ENCODE assay signal across 12 mouse cellular contexts in the genomic region with DNA sequence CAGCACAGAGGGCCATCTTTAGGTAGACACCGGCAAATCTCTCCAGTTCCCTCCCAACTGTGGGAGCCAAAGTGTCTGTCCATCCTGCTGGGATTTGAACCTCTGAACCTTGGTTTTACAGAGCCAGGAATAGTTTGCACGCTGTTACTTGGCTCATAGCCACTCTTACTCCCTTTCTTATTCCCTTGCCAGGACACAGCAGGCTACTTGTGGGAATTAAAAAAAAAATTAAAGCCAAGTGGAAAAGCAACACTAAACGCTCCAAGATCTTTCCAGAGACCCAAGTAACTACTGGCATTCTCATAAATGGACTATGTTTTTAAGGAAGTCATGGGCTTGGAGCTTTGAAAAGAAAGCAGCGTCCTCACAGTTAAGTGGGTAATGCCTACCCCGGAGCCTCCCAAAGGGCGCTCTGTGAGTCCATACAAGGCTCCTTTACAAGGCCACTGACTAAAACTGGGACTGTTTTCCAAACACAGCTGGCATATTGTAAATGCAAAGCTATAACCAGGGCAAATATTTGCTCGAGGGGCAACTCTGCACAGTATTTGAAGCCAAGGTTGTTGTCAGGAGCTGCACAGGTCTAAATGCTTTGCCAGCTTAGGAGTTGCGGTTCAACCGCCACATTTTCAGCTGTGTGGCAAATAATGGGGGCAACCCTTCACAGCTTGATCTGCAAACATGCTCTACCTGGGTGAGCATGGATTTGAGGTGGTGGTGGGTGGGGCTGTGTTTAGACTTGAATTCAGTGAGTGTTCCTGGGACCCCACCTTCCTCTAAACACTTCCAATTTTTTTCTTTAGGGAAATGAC. TPM values are rescaled to one million over a fixed set of nuclear protein-coding genes. Genes with fewer than 3 reads are reported as not detected.
DNase-seq lines count a peak whose midpoint lies in the region; ATAC-seq and TF ChIP-seq lines count a peak whose summit lies in the region.
"Had no signal": no experiment of that assay in that cellular context is flagged by ENCODE, and none has a peak within 500 bp of the region (broad histone marks: within the 10 kb centered on the region; RNA-seq: fewer than 3 reads in every experiment).

No protein-coding gene starts in this region.

- WGBS in limb, embryonic 15.5 days, result 46% methylated on average over 9 of the region's 9 CpGs

- TF ChIP-seq CTCF in layer of hippocampus, adult 2 months (conservative IDR thresholded peaks at IDR 0.05), result no peak

- no peak overlapping the region for H3K4me2 ChIP-seq in limb, embryonic 15.5 days
- H3K4me2 ChIP-seq: embryonic facial prominence, embryonic 12.5 days had no signal

- H3K27me3 ChIP-seq in limb, embryonic 15.5 days, result no peaks in the 10 kb centered on the region
- H3K27me3 ChIP-seq: embryonic facial prominence, embryonic 12.5 days had no signal

- H3K36me3 ChIP-seq in limb, embryonic 15.5 days, result no peaks in the 10 kb centered on the region
- H3K36me3 ChIP-seq: embryonic facial prominence, embryonic 12.5 days had no signal

- peaks cover 41% of the 10 kb centered on the region for H3K4me1 ChIP-seq in limb, embryonic 15.5 days

- no peak for ATAC-seq in cerebellum, adult (ENCODE audit: insufficient number of reproducible peaks, low FRiP score, low TSS enrichment)
- peak; percentile 64 for ATAC-seq in limb, embryonic 15.5 days (ENCODE audit: insufficient number of reproducible peaks, low FRiP score, low TSS enrichment, low read depth)
- no peak for ATAC-seq in erythroid progenitor cell, adult 5-6 weeks (replicated peaks; ENCODE audit: low FRiP score, poor library complexity, severe bottlenecking)

- peak; percentile 7 to 9 for DNase-seq in cerebellum, postnatal 25 days
- peak in 1 of 2 experiments; percentile 13 for DNase-seq in layer of hippocampus, adult 2 months (ENCODE audit: low spot score in 2 of 2)
- DNase-seq in layer of hippocampus, adult 9-11 months, result no peak
- DNase-seq in R1 (ENCODE audit: low read depth, low spot score), result peak; percentile 45
- no peak for DNase-seq in frontal cortex, postnatal 10 days (ENCODE audit: low spot score in 2 of 2)
- DNase-seq: B cell, adult 2 months; cerebellum, adult 8-10 months; thymus, adult 18-20 months had no signal

- no peak overlapping the region for H3K9ac ChIP-seq in limb, embryonic 15.5 days
- H3K9ac ChIP-seq: embryonic facial prominence, embryonic 12.5 days had no signal

- no peak overlapping the region for H3K4me3 ChIP-seq in layer of hippocampus, adult 2 months
- H3K4me3 ChIP-seq in limb, embryonic 15.5 days, result no peak overlapping the region
- H3K4me3 ChIP-seq: embryonic facial prominence, embryonic 12.5 days had no signal

- H3K27ac ChIP-seq in layer of hippocampus, adult 2 months, result peak overlapping the region; percentile 77
- peak overlapping the region; percentile 57 for H3K27ac ChIP-seq in limb, embryonic 15.5 days
- H3K27ac ChIP-seq: embryonic facial prominence, embryonic 12.5 days had no signal

- no peaks in the 10 kb centered on the region for H3K9me3 ChIP-seq in limb, embryonic 15.5 days
- H3K9me3 ChIP-seq: embryonic facial prominence, embryonic 12.5 days had no signal

RNA-seq across cellular contexts. Expression of a gene that starts 38.6 kb away (rescaled TPM):
- total RNA-seq in layer of hippocampus, adult 2 months (2021), result 100 to 1,000 TPM; 142 to 158 TPM
- 9.7 and 9.8 TPM in 2 replicates for polyA plus RNA-seq in limb, embryonic 15.5 days (2015; fragmentation: Nextera tagmentation; extraction: Ambion mirVana)
- not detected in 2 replicates for total RNA-seq in erythroid progenitor cell, adult 5-6 weeks (2015; ENCODE audit: low replicate concordance)
- not detected in 2 replicates for total RNA-seq in erythroid progenitor cell, adult 5-6 weeks (2017; ENCODE audit: low replicate concordance)

Comparison
In these comparisons a context has a peak if more than half of its experiments do, and no peak if none do; other contexts are left out.
1. DNase-seq: peak in cerebellum, postnatal 25 days (2 of 2) and R1 (single experiment); none in layer of hippocampus, adult 9-11 months (single experiment) and frontal cortex, postnatal 10 days (0 of 2).
2. RNA of a gene that starts 38.6 kb away (total RNA-seq): 142 to 158 TPM in layer of hippocampus, adult 2 months; not detected in erythroid progenitor cell, adult 5-6 weeks; every median in the first group is over 100 times any median in the second.